Mouse (Mus musculus) ES-E14 (cell line): ENCODE measurements around the gene Msln.

Experiments
- CHD2 ChIP-seq: IDR thresholded peaks from 2 replicates; pipeline ENCODE4 v1.6.1; 2014; ENCODE audit warnings: mild to moderate bottlenecking, low read depth, low read length, inconsistent platforms
- HCFC1 ChIP-seq: IDR thresholded peaks from 2 replicates; pipeline ENCODE4 v1.6.1; 2012; ENCODE audit warnings: low read length, inconsistent platforms, borderline replicate concordance; ENCODE audit not compliant: insufficient read depth
- MAFK ChIP-seq: IDR thresholded peaks from 2 replicates; pipeline ENCODE4 v1.6.1; 2014; ENCODE audit warnings: mild to moderate bottlenecking, low read depth, low read length, inconsistent platforms; ENCODE audit not compliant: insufficient read depth
- ZC3H11A ChIP-seq: IDR thresholded peaks from 2 replicates; pipeline ENCODE4 v1.6.1; 2012; ENCODE audit warnings: low read depth, mild to moderate bottlenecking, inconsistent platforms, low read length, borderline replicate concordance

DNA sequence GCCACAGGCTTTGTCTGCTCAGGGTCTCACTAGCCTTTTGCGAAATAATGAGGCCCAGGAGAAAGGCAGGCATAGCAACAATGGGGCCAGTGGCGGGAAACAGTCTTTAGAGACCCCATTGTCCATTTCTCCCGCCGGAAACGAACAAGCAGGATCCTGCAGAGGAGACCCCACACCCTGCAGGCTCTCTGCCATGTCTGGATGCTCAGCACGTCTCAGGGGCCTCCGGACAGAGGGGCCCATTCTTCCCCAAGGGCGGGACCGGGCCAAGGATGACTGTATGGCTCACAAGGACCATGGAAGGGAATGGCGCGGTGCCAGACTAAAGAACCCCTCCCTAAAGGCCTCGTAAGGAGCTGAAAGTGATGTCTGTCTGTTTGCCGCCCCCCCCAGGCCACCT lies 40.0 kb upstream of the Msln start:
- TF ChIP-seq MAFK (no peak), CHD2 (no peak), ZC3H11A (no peak), HCFC1 (no peak)
